Comparison of ENCODE assay signal across 15 mouse cellular contexts in genomic region chr9:95322893-95323292, GRCm38 (mm10).
A peak's percentile ranks its signal among the peaks of the same experiment; 100 is the strongest.
DNase-seq lines count a peak whose midpoint lies in the region; ATAC-seq lines count a peak whose summit lies in the region.
"Had no signal": no experiment of that assay in that cellular context is flagged by ENCODE, and none has a peak within 500 bp of the region (broad histone marks: within the 10 kb centered on the region; RNA-seq: fewer than 3 reads in every experiment).

No protein-coding gene starts in this region.

- H3K9me3 ChIP-seq in embryonic facial prominence, embryonic 15.5 days (replicated peaks), result no peaks in the 10 kb centered on the region
- no peaks in the 10 kb centered on the region for H3K9me3 ChIP-seq in forebrain, embryonic 15.5 days
- H3K9me3 ChIP-seq in midbrain, embryonic 12.5 days, result no peaks in the 10 kb centered on the region
- H3K9me3 ChIP-seq: heart, embryonic 13.5 days; liver, embryonic 13.5 days had no signal

- H3K4me1 ChIP-seq in embryonic facial prominence, embryonic 15.5 days, result peaks cover 21% of the 10 kb centered on the region
- peaks cover 15% of the 10 kb centered on the region for H3K4me1 ChIP-seq in forebrain, embryonic 15.5 days
- peaks cover 21% of the 10 kb centered on the region for H3K4me1 ChIP-seq in midbrain, embryonic 12.5 days
- H3K4me1 ChIP-seq: liver, embryonic 13.5 days had no signal

- ATAC-seq in embryonic facial prominence, embryonic 15.5 days (ENCODE audit: insufficient number of reproducible peaks, low FRiP score, low TSS enrichment, low read depth), result peak; percentile 84
- ATAC-seq in forebrain, embryonic 15.5 days (replicated peaks), result peak; percentile 57
- peak; percentile 64 for ATAC-seq in midbrain, embryonic 12.5 days (ENCODE audit: low FRiP score, low read depth)
- ATAC-seq in CD4-positive, CD25-positive, alpha-beta regulatory T cell, adult 4 months, result no peak

- H3K4me3 ChIP-seq in embryonic facial prominence, embryonic 15.5 days (replicated peaks), result no peak overlapping the region
- H3K4me3 ChIP-seq in forebrain, embryonic 15.5 days, result no peak overlapping the region
- no peak overlapping the region for H3K4me3 ChIP-seq in midbrain, embryonic 12.5 days
- H3K4me3 ChIP-seq: heart, embryonic 13.5 days; liver, embryonic 13.5 days had no signal

- peak; percentile 11 for DNase-seq in layer of hippocampus, adult 9-11 months
- DNase-seq in layer of hippocampus, postnatal 25 days (ENCODE audit: extremely low spot score in 1 of 2, low spot score in 1 of 2), result no peak
- DNase-seq in testis, postnatal 14 days (ENCODE audit: low spot score), result no peak
- no peak for DNase-seq in urinary bladder, postnatal 4 days (ENCODE audit: low spot score in 2 of 2)
- DNase-seq: cerebellum, postnatal 10 days; gastrocnemius, postnatal 14 days; liver, embryonic 13.5 days; lung, postnatal 10 days had no signal

- H3K9ac ChIP-seq in embryonic facial prominence, embryonic 15.5 days, result no peak overlapping the region
- H3K9ac ChIP-seq in forebrain, embryonic 15.5 days (replicated peaks), result no peak overlapping the region
- no peak overlapping the region for H3K9ac ChIP-seq in midbrain, embryonic 12.5 days (replicated peaks)
- H3K9ac ChIP-seq: heart, embryonic 13.5 days; liver, embryonic 13.5 days had no signal

- 26% methylated on average over 5 of the region's 5 CpGs for WGBS in embryonic facial prominence, embryonic 15.5 days
- 25% methylated on average over 5 of the region's 5 CpGs for WGBS in forebrain, embryonic 15.5 days
- WGBS in midbrain, embryonic 12.5 days, result 22% methylated on average over 5 of the region's 5 CpGs

- peak overlapping the region; percentile 69 for H3K27ac ChIP-seq in embryonic facial prominence, embryonic 15.5 days (replicated peaks)
- H3K27ac ChIP-seq in forebrain, embryonic 15.5 days (replicated peaks), result no peak overlapping the region
- H3K27ac ChIP-seq in midbrain, embryonic 12.5 days (replicated peaks), result no peak overlapping the region
- H3K27ac ChIP-seq: heart, embryonic 13.5 days; kidney, postnatal 0 days; liver, embryonic 13.5 days; stomach, postnatal 0 days had no signal

- H3K27me3 ChIP-seq in embryonic facial prominence, embryonic 15.5 days, result no peaks in the 10 kb centered on the region
- H3K27me3 ChIP-seq in forebrain, embryonic 15.5 days, result no peaks in the 10 kb centered on the region
- H3K27me3 ChIP-seq in midbrain, embryonic 12.5 days, result peaks cover 56% of the 10 kb centered on the region
- H3K27me3 ChIP-seq: heart, embryonic 13.5 days; liver, embryonic 13.5 days had no signal

- no peaks in the 10 kb centered on the region for H3K36me3 ChIP-seq in embryonic facial prominence, embryonic 15.5 days
- H3K36me3 ChIP-seq in forebrain, embryonic 15.5 days, result no peaks in the 10 kb centered on the region
- H3K36me3 ChIP-seq in midbrain, embryonic 12.5 days, result no peaks in the 10 kb centered on the region
- H3K36me3 ChIP-seq: heart, embryonic 13.5 days; liver, embryonic 13.5 days had no signal

- H3K4me2 ChIP-seq in embryonic facial prominence, embryonic 15.5 days (replicated peaks), result no peak overlapping the region
- no peak overlapping the region for H3K4me2 ChIP-seq in forebrain, embryonic 15.5 days (replicated peaks)
- H3K4me2 ChIP-seq in midbrain, embryonic 12.5 days (replicated peaks), result peak overlapping the region; percentile 18; the same call in 1 of the 2 replicates
- H3K4me2 ChIP-seq: heart, embryonic 13.5 days; liver, embryonic 13.5 days had no signal
